Mouse (Mus musculus): ENCODE measurements around the gene Ssxb5. TPM values are rescaled to one million over a fixed set of nuclear protein-coding genes. Genes with fewer than 3 reads are reported as not detected.
"Not testable (repeated sequence)": the region's sequence is repeated elsewhere in the genome, so short reads cannot be mapped to it uniquely, and the experiment has no call there.

Gene Ssxb5
- polyA plus RNA-seq (2016; fragmentation: Nextera tagmentation; extraction: Ambion mirVana) = not detected in 2 replicates

- H3K9me3 ChIP-seq; H3K36me3 ChIP-seq; H3K27ac ChIP-seq; H3K27me3 ChIP-seq (ENCODE audit: insufficient read depth, poor library complexity, severe bottlenecking); H3K4me1 ChIP-seq; DNase-seq (ENCODE audit: low spot score); H3K4me3 ChIP-seq: not testable (repeated sequence)
- WGBS = 77% methylated on average over 4 of the region's 4 CpGs
These were observed at the start of gene Ssxb5 for GRCm38 (mm10) chrX:8803391-8803790. TSS of gene Ssxb5 (plus strand) at chrX:8803691.

DNA sequence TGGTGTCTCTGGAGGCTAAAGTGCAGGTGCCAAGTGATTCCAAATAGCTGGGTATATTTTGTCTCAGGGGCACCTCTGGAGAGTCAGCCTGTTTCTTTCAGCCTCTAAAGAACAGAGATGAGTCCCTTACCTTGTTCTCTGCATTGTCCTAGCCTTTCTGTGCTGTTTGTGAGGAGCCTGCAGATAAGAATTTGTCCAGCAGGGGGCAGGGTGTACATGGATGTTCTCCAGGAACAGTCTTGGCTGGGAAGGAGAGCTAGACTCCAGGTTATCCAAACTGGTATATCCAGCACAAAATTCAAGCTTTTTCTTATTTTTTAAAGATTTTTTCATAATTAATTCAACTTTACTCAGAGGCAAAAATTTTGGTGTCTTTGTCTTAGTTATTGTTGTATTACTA is 28.6 kb downstream of the Ssxb5 start:
- DNase-seq (ENCODE audit: low spot score) = no peak
- Histone ChIP-seq H3K4me1 (no peaks in the 10 kb centered on the region), H3K36me3 (no peaks in the 10 kb centered on the region), H3K4me3 (no peak overlapping the region), H3K9me3 (no peaks in the 10 kb centered on the region), H3K27me3 (ENCODE audit: insufficient read depth, poor library complexity, severe bottlenecking) (no peaks in the 10 kb centered on the region), H3K27ac (no peak overlapping the region)

- Histone ChIP-seq H3K27ac (no peak within 1 kb of the TSS), H3K27me3 (ENCODE audit: insufficient read depth, poor library complexity, severe bottlenecking) (no peaks in the 10 kb centered on the region), H3K36me3 (no peaks in the 10 kb centered on the region), H3K4me3 (no peak within 1 kb of the TSS), H3K4me1 (no peaks in the 10 kb centered on the region), H3K9me3 (no peaks in the 10 kb centered on the region)
- WGBS = 62% methylated on average over 1 of the region's 1 CpGs
- DNase-seq (ENCODE audit: low spot score) = no peak
These were observed 40.2 kb downstream of the Ssxb5 start, which contains the start of gene Gm6592 for GRCm38 (mm10) chrX:8843694-8844093. TSS of gene Gm6592 (plus strand) at chrX:8843994.

GRCm38 (mm10) chrX:8852486-8852885 is 49.0 kb downstream of the Ssxb5 start:
- WGBS = 86% methylated on average over 10 of the region's 10 CpGs
- no peaks in the 10 kb centered on the region for H3K36me3 ChIP-seq
- H3K9me3 ChIP-seq = no peaks in the 10 kb centered on the region
- no peak overlapping the region for H3K4me3 ChIP-seq
- H3K27ac ChIP-seq = no peak overlapping the region
- no peaks in the 10 kb centered on the region for H3K27me3 ChIP-seq (ENCODE audit: insufficient read depth, poor library complexity, severe bottlenecking)
- H3K4me1 ChIP-seq = no peaks in the 10 kb centered on the region
- no peak for DNase-seq (ENCODE audit: low spot score)

Other genes starting within 250 kb of the Ssxb5 start
- gene Ssxb3, start 211.9 kb upstream of the Ssxb5 start, polyA plus RNA-seq (2016; fragmentation: Nextera tagmentation; extraction: Ambion mirVana) = not detected in 2 replicates
- not detected in 2 replicates for gene Ssxb8, start 112.8 kb upstream of the Ssxb5 start, polyA plus RNA-seq (2016; fragmentation: Nextera tagmentation; extraction: Ambion mirVana)
- gene Ssx9, start 55.3 kb upstream of the Ssxb5 start, polyA plus RNA-seq (2016; fragmentation: Nextera tagmentation; extraction: Ambion mirVana) = not detected in 2 replicates
- not detected in 2 replicates for gene Gm6592, start 40.3 kb downstream of the Ssxb5 start, polyA plus RNA-seq (2016; fragmentation: Nextera tagmentation; extraction: Ambion mirVana)
- not detected in 2 replicates for gene Gm5751, start 70.6 kb downstream of the Ssxb5 start, polyA plus RNA-seq (2016; fragmentation: Nextera tagmentation; extraction: Ambion mirVana)
- gene B630019K06Rik, start 88.7 kb downstream of the Ssxb5 start, polyA plus RNA-seq (2016; fragmentation: Nextera tagmentation; extraction: Ambion mirVana) = 1.6 and 1.7 TPM in 2 replicates
- gene Fthl17b, start 159.3 kb downstream of the Ssxb5 start, polyA plus RNA-seq (2016; fragmentation: Nextera tagmentation; extraction: Ambion mirVana) = not detected in 2 replicates
- gene Fthl17c, start 172.9 kb downstream of the Ssxb5 start, polyA plus RNA-seq (2016; fragmentation: Nextera tagmentation; extraction: Ambion mirVana) = not detected in 2 replicates
- gene Fthl17d, start 183.1 kb downstream of the Ssxb5 start, polyA plus RNA-seq (2016; fragmentation: Nextera tagmentation; extraction: Ambion mirVana) = not detected in 2 replicates
- gene Fthl17e, start 229.8 kb downstream of the Ssxb5 start, polyA plus RNA-seq (2016; fragmentation: Nextera tagmentation; extraction: Ambion mirVana) = not detected in 2 replicates